Mouse (Mus musculus) stomach, postnatal 0 days (tissue): ENCODE results near the gene Adamts4.

Source experiments
- CTCF ChIP-seq: IDR thresholded peaks from 2 replicates; pipeline ENCODE4 v1.5.1; 2016; ENCODE audit warnings: antibody characterized with exemption, low read depth, mild to moderate bottlenecking, moderate library complexity
- EP300 ChIP-seq: optimal IDR thresholded peaks from 2 replicates; pipeline ENCODE3; 2016; ENCODE audit warnings: antibody characterized with exemption

GRCm38 (mm10) chr1:171220871-171221270 lies 29.4 kb upstream of the Adamts4 start:
- TF ChIP-seq CTCF (peak; percentile 95), EP300 (no peak)
